Mouse (Mus musculus): Measurements from ENCODE around the gene Hoxb5. TPM values are rescaled to one million over a fixed set of nuclear protein-coding genes. Genes with fewer than 3 reads are reported as not detected.

The Hoxb5 gene
- polyA plus RNA-seq, 1 experiment from 2014 or later: 10.2 TPM

DNA sequence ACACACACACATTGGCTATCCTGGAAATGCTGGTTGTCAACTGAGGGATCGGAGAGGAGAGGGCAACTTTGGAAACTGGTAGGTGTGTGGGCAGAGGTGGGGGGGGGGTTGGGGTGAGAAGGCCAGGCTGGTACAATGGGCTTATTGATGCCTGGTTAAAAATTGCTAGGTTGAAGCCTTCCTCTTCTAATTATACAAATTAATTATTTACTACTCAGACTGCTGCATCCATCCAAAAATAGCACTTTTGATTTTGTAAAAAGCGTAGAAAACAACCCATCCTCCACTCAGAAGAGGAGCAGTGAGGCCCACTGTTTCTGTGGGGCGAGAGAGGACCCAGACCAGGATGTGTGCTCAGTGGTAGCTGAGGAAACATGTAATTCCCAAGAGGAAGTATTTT is 31.9 kb downstream of the Hoxb5 start:
- H3K4me2 ChIP-seq (ENCODE audit: low read length): peak overlapping the region; percentile 72
- H3K36me3 ChIP-seq (ENCODE audit: insufficient read depth, low read length): peaks cover 10% of the 10 kb centered on the region; the same call in 1 of the 2 replicates
- peaks cover 87% of the 10 kb centered on the region for H3K4me1 ChIP-seq (replicated peaks; ENCODE audit: insufficient read depth, low read length)
- H3K9me3 ChIP-seq (replicated peaks; ENCODE audit: low read length): no peaks in the 10 kb centered on the region
- no peak for DNase-seq (ENCODE audit: low spot score)
- ATAC-seq (replicated peaks; ENCODE audit: low FRiP score, low read depth): peak; percentile 29; the same call in 1 of the 2 replicates
- H3K27ac ChIP-seq: peak overlapping the region; percentile 96
- 31% methylated on average over 3 of the region's 3 CpGs for WGBS
- no peak for TF ChIP-seq CTCF (IDR thresholded peaks at IDR 0.05; ENCODE audit: low read depth)
- H3K27me3 ChIP-seq (ENCODE audit: insufficient read depth, low read length): no peaks in the 10 kb centered on the region
- H3K9ac ChIP-seq (ENCODE audit: low read depth, low read length): 0 out of 2 replicates have a peak overlapping the region, but pooled peaks have one; percentile 10
- H3K4me3 ChIP-seq (replicated peaks; ENCODE audit: low read depth, low read length): no peak overlapping the region

DNA sequence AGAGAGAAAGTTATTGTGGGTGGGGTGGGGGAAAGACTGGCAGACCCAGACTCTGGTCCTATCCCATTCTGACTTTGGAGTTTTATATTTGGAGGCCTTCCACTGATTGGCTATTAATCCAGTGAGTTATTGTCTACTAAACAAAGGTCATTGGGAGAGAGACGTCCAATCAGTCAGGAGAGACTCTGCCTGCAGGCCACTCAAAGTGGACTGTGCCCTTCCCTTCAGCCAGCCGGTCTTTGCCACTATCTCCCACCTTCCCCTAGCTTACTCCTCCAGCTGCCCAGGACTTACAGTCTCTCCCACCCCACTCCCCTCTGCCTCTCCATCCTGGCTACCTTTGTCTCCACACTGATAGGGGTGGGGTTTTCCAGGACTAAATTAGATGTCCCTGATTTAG is 33.5 kb downstream of the Hoxb5 start:
- DNase-seq (ENCODE audit: low spot score): no peak
- no peak overlapping the region for H3K9ac ChIP-seq (ENCODE audit: low read depth, low read length)
- no peak overlapping the region for H3K4me3 ChIP-seq (replicated peaks; ENCODE audit: low read depth, low read length)
- WGBS: 19% methylated on average over 2 of the region's 2 CpGs
- no peak for ATAC-seq (replicated peaks; ENCODE audit: low FRiP score, low read depth)
- H3K27me3 ChIP-seq (ENCODE audit: insufficient read depth, low read length): no peaks in the 10 kb centered on the region
- TF ChIP-seq CTCF (IDR thresholded peaks at IDR 0.05; ENCODE audit: low read depth): no peak
- H3K4me1 ChIP-seq (replicated peaks; ENCODE audit: insufficient read depth, low read length): peaks cover 80% of the 10 kb centered on the region
- H3K9me3 ChIP-seq (replicated peaks; ENCODE audit: low read length): no peaks in the 10 kb centered on the region
- H3K36me3 ChIP-seq (ENCODE audit: insufficient read depth, low read length): peaks cover 4% of the 10 kb centered on the region; the same call in 1 of the 2 replicates
- H3K4me2 ChIP-seq (ENCODE audit: low read length): no peak overlapping the region
- peak overlapping the region; percentile 95 for H3K27ac ChIP-seq

DNA sequence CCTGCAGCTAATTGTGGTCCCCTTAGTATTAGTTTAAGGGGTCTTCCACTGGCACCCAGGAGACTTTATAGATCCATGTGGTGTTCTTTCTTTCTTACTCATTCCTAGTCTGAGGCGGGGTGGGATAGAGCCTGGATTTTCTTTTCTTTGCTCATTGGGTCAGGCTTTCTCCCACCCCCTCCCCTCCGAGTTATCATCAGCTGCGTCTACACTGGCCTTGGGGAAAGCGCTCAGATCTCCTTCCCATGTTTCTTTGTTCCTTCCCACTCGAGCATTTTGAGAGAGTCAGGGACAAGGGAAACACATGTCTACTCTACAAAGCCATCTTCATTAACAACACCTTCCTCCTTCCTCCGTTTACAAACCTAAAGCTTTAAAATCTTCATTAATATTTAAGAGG is 33.9 kb downstream of the Hoxb5 start:
- Histone ChIP-seq H3K27me3 (ENCODE audit: insufficient read depth, low read length) (no peaks in the 10 kb centered on the region), H3K4me1 (replicated peaks; ENCODE audit: insufficient read depth, low read length) (peaks cover 79% of the 10 kb centered on the region), H3K9ac (ENCODE audit: low read depth, low read length) (no peak overlapping the region), H3K27ac (peak overlapping the region; percentile 95), H3K36me3 (ENCODE audit: insufficient read depth, low read length) (peaks cover 4% of the 10 kb centered on the region; the same call in 1 of the 2 replicates), H3K4me3 (replicated peaks; ENCODE audit: low read depth, low read length) (no peak overlapping the region), H3K4me2 (ENCODE audit: low read length) (no peak overlapping the region), H3K9me3 (replicated peaks; ENCODE audit: low read length) (no peaks in the 10 kb centered on the region)
- ATAC-seq (replicated peaks; ENCODE audit: low FRiP score, low read depth) (no peak), DNase-seq (ENCODE audit: low spot score) (no peak)
- no peak for TF ChIP-seq CTCF (IDR thresholded peaks at IDR 0.05; ENCODE audit: low read depth)
- WGBS: 41% methylated on average over 6 of the region's 6 CpGs

- Histone ChIP-seq H3K27me3 (ENCODE audit: insufficient read depth, low read length) (no peaks in the 10 kb centered on the region), H3K4me3 (replicated peaks; ENCODE audit: low read depth, low read length) (no peak overlapping the region)
Measured at GRCm38 (mm10) chr11:96338957-96339855, 36.1 kb downstream of the Hoxb5 start.

GRCm38 (mm10) chr11:96340698-96341365 is 37.7 kb downstream of the Hoxb5 start:
- ATAC-seq (replicated peaks; ENCODE audit: low FRiP score, low read depth) (peak; percentile 71), DNase-seq (ENCODE audit: low spot score) (peak; percentile 96)
- Histone ChIP-seq H3K4me3 (replicated peaks; ENCODE audit: low read depth, low read length) (peak overlapping the region; percentile 33), H3K4me1 (replicated peaks; ENCODE audit: insufficient read depth, low read length) (peaks cover 69% of the 10 kb centered on the region), H3K36me3 (ENCODE audit: insufficient read depth, low read length) (peaks cover 14% of the 10 kb centered on the region), H3K9me3 (replicated peaks; ENCODE audit: low read length) (no peaks in the 10 kb centered on the region), H3K9ac (ENCODE audit: low read depth, low read length) (peak overlapping the region; percentile 73), H3K4me2 (ENCODE audit: low read length) (peak overlapping the region; percentile 82), H3K27me3 (ENCODE audit: insufficient read depth, low read length) (no peaks in the 10 kb centered on the region), H3K27ac (peak overlapping the region; percentile 95)
- TF ChIP-seq CTCF (IDR thresholded peaks at IDR 0.05; ENCODE audit: low read depth): no peak
- 2% methylated on average over 32 of the region's 36 CpGs for WGBS

More at GRCm38 (mm10) chr11:96338957-96339855, 36.1 kb downstream of the Hoxb5 start:
- H3K36me3 ChIP-seq (ENCODE audit: insufficient read depth, low read length): peaks cover 3% of the 10 kb centered on the region
- 33% methylated on average over 7 of the region's 7 CpGs for WGBS
- H3K27ac ChIP-seq: peak overlapping the region; percentile 95
- H3K4me1 ChIP-seq (replicated peaks; ENCODE audit: insufficient read depth, low read length): peaks cover 70% of the 10 kb centered on the region
- no peaks in the 10 kb centered on the region for H3K9me3 ChIP-seq (replicated peaks; ENCODE audit: low read length)
- TF ChIP-seq CTCF (IDR thresholded peaks at IDR 0.05; ENCODE audit: low read depth): no peak
- ATAC-seq (replicated peaks; ENCODE audit: low FRiP score, low read depth): no peak
- peak; percentile 32 for DNase-seq (ENCODE audit: low spot score)
- H3K4me2 ChIP-seq (ENCODE audit: low read length): peak overlapping the region; percentile 82
- H3K9ac ChIP-seq (ENCODE audit: low read depth, low read length): no peak overlapping the region
